Mouse (Mus musculus) layer of hippocampus, adult 9-11 months (tissue): ENCODE results near the gene Mrps21.
A peak's percentile ranks its signal among the peaks of the same experiment; 100 is the strongest.

Experiments used
- DNase-seq: peaks from one replicate; pipeline ENCODE4 v3.0.0; 2022

Gene Mrps21

DNA sequence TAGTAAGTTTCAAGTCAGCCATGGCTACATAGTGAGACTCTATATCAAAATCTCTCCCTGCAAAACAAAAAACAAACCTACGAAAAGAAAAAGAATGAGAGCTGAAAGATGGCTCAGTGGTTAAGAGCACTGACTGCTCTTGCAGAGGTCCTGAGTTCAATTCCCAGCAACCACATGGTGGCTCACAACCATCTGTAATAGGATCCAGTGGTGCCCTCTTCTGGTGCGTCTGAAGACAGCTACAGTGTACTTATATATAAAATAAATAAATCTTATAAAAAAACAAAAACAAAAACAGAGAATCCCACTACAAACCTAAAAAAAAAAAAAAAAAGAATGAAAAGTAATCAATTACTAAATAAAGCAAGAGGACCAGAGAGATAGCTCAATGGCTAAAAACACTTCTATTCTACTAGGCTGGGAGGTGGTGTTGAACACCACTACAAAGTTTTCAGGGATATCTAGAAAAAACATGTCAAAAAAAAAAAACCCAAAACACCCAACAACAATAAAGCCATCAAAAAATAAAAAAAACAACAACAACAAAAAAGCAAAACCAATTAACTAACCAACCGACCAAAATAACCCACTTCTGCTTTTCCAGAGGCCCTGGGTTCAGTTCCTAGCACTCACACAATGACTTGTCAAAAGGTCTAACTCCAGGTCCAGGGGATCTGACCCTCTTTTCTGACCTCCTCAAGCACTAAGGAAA is 28.7 kb downstream of the Mrps21 start:
- DNase-seq = no peak

DNA sequence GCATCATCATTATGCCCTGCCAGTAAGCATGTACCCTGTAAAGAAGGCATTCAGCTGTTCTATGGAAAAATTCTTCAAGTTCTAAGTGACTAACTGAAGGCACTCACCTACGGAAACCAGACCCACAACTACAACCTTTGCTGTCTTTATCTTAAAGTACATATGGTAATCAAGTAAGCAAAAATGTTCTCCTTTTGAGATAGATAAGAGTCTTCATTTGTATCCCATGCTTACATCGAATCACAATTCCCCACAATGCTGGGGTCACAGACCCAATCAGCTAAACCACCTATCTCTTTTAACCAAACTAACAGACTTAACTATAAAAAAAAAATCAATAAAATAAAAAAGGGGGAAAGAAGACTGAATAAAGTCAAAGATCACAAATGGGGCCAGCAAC is 32.1 kb downstream of the Mrps21 start:
- DNase-seq = no peak

DNA sequence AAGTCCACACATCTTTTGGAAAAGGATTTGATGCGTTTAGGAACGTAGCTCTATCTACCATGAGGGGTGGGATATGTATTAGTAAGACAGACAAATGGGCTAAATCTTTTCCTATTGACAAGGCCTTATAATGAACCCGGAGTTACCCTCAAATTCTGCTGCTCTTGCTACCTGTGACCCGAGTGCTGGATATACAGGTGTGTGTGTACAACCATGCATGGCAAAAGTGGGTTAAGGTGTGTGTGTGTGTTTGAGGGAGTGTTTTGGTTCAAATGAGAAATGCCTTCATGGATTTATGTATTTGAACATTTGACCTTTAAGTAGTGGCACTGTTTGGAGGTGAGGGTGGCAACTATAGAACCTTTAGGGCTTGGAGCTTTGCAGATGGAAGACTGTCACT is 42.3 kb downstream of the Mrps21 start:
- DNase-seq = no peak

DNA sequence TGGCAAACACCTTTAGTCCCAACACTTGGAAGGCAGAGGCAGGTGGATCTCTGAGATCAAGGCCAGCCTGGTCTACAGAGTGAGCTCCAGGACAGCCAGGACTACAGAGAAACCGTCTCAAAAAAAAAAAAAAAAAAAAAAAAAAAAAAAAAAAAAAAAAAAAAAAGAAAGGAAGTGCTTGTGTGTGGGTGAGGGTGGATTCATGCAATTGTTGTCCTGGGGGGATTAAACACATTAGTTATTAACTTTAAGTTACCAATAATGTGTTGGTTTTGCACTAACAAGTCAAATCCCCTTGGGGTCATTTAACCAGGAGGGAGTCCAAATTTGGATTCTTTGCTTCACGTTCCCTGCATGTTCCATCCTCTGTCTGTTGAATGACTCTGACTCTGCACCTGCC is 45.0 kb downstream of the Mrps21 start:
- DNase-seq = no peak

DNA sequence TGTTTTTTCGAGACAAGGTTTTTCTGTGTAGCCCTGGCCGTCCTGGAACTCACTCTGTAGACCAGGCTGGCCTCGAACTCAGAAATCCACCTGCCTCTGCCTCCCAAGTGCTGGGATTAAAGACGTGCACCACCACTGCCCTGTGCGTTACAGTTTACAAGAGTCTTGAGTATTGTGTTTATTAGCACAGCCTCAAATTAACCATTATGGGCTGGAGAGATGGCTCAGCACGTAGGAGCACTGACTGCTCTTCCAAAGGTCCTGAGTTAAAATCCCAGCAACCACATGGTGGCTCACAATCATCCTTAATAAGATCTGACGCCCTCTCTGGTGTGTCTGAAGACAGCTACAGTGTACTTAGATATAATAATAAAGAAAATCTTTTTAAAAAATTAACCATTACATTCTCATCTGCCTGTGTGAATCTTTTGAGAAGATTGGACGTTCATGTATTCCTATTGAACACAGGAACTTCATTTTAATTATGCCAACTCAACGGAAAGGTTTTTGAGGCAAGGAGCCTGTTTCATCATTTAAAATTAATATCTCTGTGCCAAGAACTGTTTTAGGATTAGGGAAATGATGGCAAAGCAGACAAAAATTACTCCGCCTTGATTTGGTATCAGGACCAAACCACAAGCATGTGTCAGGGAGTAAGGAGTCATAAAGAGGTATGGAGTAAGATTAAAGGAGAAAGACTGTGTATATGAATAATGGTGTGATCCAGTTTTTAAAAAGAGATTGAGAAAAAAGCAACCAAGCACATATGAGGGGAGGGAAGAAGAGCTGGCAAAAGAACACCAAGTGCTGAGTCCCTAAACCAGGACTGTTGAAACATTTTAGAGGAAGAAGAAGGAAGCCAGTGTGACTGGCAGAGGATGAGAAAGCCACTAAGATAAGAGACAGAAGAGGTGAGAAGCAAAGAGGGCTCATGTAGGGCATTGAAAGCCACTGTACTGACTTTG is 51.0 kb downstream of the Mrps21 start:
- DNase-seq = peak; percentile 16

DNA sequence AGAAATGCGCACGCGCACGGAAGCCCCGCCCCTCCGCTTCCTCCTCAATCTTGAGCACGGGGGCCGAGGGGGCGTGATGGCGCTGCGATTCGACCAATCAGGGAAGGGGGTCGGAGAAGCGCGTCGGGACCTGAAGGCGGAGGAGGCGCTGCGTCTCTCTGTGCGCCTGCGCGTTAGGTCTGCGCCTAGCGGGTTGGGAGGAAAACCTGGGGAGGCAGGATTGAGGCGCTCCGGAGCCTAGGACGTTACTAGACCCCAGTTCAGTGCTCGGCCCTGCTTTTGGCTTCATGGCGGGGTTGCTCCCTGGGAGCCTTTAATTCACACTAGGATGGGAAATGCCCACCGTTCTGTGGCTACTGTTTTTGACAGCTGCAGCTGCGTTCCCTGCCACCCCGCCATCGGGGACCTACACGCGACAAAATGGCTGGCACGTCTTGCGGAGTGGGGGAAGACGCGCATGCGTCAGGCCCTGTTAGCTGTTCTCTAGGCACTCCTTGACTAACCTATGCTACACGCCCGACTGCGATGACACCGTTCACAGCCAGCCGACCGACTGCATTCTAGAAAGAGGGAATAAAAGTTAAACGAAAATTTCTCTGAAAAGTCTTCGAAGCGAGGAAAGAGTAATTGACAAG is 51.9 kb downstream of the Mrps21 start:
- peak; percentile 100 for DNase-seq

DNA sequence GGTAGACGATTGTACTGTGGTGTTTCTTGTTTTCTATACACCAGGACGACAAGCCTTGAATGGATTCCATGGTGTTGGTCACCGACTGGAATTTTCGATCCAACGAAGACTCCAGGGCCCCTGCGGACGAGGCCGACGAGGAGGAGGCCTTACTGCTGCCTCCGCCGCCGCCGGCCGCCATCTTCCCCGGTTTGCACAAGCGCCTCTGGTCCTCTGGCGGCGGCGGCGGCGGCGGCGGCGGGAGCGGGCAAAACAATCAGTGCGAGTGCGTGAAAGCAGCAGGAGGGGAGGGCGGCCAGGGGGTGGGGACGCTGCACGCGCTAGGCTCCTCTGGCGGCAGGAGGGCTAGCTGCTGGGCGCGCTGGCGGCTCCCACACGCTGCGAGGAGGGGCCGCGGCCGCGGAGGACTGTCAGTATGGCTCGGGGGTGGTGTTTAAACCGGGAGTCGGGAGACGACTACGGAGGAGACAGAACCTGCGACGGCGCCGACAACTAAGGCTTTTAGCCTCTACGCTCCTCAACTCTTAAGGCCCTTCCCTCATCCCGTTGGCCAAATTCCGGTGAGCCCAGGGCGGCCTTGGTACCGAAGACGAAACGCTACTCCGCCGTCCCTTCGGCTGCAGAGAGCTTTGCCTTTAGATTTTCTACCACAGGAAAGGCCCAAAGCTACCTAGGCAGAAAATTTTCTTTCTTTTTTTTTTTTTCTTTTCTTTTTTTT is 52.6 kb downstream of the Mrps21 start, which contains the start of gene Rprd2:
Gene Rprd2 (minus strand): TSS at position 293 of the 718 bp plus-strand sequence.
- peak; percentile 82 for DNase-seq

DNA sequence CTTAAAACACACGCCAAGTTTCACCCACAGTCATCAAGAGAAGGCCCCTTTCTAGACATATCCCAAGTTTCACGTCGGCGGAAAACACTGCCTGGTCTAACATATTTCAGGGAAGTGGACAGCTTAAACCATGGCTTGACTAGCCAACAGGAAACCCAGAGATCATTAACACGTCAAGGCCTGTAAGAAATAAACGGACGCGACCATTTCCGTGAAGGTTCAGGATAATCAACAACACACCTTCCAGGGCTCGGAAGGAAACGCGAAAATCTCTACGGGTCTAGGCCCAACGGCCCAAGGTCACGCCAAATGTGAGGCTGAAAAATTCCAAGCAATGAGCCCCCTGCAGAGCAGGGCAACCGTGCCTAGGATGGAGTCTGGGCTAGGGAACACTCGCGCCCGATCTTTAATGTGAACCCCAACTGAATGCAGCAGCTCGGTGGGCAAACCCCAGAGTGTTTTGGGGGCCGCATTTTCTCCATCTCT is 53.2 kb downstream of the Mrps21 start:
- DNase-seq = peak; percentile 36

DNA sequence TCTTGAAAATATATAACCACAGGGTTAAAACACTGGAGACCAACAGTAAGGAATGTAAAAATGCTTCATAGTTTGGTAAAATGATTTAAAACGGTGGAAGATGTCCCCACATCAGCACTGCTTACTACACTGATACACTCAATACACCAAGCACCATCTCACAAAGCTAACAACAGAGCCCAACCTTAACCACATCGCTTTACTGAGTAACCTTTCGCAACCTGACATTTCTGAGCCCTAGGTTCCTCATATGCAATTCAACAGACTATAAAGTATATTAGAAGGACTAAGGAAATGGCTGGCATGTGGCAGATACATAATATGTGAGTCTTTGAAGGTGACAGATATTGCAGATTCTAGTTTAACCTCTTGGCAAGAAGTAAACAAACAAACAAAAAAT is 54.6 kb downstream of the Mrps21 start:
- no peak for DNase-seq
